Comparison of ENCODE assay signal across 13 mouse cellular contexts in genomic region chr14:19740147-19740738, GRCm38 (mm10).
"Had no signal": no experiment of that assay in that cellular context is flagged by ENCODE, and none has a peak within 500 bp of the region (broad histone marks: within the 10 kb centered on the region; RNA-seq: fewer than 3 reads in every experiment).

No protein-coding gene starts in this region.

- H3K9me3 ChIP-seq: kidney, embryonic 15.5 days; limb, embryonic 10.5 days; neural tube, embryonic 13.5 days had no signal

- DNase-seq: lung, postnatal 10 days; right cerebral cortex, postnatal 4 days; spleen, adult 18-20 months; thymus, postnatal 36 days had no signal

- H3K9ac ChIP-seq: kidney, embryonic 15.5 days; lung, embryonic 14.5 days; neural tube, embryonic 13.5 days had no signal

- H3K4me3 ChIP-seq: kidney, embryonic 15.5 days; limb, embryonic 10.5 days; megakaryocyte, embryonic 14.5 days; neural tube, embryonic 13.5 days had no signal

- ATAC-seq: midbrain, embryonic 16.5 days had no signal

- H3K27ac ChIP-seq: limb, embryonic 10.5 days; macrophage; neural tube, embryonic 13.5 days had no signal

- H3K4me1 ChIP-seq: megakaryocyte, embryonic 14.5 days had no signal

- H3K4me2 ChIP-seq: kidney, embryonic 15.5 days; liver, embryonic 11.5 days; lung, embryonic 14.5 days; midbrain, embryonic 11.5 days; neural tube, embryonic 13.5 days had no signal

- H3K36me3 ChIP-seq: kidney, embryonic 15.5 days; limb, embryonic 10.5 days; neural tube, embryonic 13.5 days had no signal

- H3K27me3 ChIP-seq: megakaryocyte, embryonic 14.5 days; neural tube, embryonic 13.5 days had no signal
